Mouse (Mus musculus) splenic B cell, adult 2 months (primary cell): ENCODE measurements around the gene Hoxd1.

ENCODE experiments used
- DNase-seq: peaks from one replicate; pipeline ENCODE4 v3.0.0-alpha.2; 2011; ENCODE audit warnings: low read depth, low spot score
- H3K27me3 ChIP-seq: 2 replicates; pipeline ENCODE4 v1.6.1; 2012; ENCODE audit warnings: mild to moderate bottlenecking, low read length, moderate library complexity, mixed read lengths; ENCODE audit not compliant: control insufficient read depth, poor library complexity, insufficient read depth, severe bottlenecking
- H3K36me3 ChIP-seq: 2 replicates; pipeline ENCODE4 v1.6.1; 2012; ENCODE audit warnings: mild to moderate bottlenecking, low read length, moderate library complexity, mixed read lengths; ENCODE audit not compliant: control insufficient read depth, poor library complexity, insufficient read depth, severe bottlenecking

Hoxd1 gene

DNA sequence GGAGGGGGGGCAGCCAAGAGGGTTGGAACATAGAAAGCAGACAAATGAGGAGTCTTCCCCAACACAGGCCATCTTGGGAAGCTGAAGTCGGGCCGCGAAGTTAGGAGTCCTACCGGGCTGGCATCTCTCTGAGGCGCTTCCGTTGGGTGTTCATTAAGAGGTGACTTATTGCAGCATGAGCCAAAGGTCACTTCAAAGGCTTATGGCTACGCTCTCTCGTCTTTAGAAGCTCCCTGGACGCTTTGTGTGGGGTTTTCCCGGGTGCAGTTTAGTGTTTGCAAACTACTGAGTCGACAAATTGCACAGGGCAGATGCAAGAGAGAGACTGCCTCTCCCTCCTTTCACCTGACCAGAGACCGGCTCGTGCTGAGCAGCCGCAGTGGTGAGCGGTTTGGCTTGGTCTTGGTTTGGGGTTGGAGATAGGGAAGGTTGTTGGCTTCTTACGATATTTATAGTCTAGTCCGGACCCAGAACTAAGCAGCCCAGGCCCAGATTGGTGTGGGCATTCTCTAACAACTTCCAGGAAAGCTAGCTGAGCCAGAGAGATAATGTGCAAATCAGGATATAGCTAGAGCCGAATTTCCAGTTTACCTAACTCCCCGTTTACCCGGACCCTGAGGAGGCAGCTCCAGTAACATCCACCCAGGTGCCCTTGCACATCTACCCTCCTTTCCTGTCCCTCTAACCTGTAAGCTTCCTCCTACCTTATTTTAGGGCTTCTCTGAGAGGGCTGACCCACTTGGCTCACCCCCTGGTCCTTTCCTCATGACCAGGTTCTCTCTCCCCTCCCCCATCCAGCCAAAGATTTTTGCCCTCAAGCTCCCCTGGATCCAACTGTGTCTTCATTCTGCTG is 23.9 kb upstream of the Hoxd1 start:
- DNase-seq = no peak
- peaks cover 2% of the 10 kb centered on the region; the same call in 1 of the 2 replicates for H3K27me3 ChIP-seq
- no peaks in the 10 kb centered on the region for H3K36me3 ChIP-seq

DNA sequence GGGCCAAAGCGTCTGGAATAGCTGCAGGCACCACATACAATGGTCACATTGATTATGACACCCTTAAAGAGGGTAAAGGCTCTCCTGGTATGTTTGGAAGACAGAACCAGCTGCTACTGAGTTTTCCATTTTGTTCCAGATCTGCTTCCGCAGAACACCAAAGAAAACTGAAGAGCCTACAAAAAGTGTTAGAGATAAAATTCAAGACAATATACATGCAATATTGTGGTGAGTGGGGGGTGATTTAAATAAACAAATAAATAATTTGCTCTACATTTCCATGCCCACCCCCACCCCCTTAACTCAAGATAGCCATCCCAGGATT is 23.3 kb upstream of the Hoxd1 start:
- H3K36me3 ChIP-seq = no peaks in the 10 kb centered on the region
- peaks cover 2% of the 10 kb centered on the region; the same call in 1 of the 2 replicates for H3K27me3 ChIP-seq
- DNase-seq = no peak

- peaks cover 2% of the 10 kb centered on the region; the same call in 1 of the 2 replicates for H3K27me3 ChIP-seq
- DNase-seq = no peak
- no peaks in the 10 kb centered on the region for H3K36me3 ChIP-seq
Observed at GRCm38 (mm10) chr2:74739869-74740268, 22.9 kb upstream of the Hoxd1 start.

DNA sequence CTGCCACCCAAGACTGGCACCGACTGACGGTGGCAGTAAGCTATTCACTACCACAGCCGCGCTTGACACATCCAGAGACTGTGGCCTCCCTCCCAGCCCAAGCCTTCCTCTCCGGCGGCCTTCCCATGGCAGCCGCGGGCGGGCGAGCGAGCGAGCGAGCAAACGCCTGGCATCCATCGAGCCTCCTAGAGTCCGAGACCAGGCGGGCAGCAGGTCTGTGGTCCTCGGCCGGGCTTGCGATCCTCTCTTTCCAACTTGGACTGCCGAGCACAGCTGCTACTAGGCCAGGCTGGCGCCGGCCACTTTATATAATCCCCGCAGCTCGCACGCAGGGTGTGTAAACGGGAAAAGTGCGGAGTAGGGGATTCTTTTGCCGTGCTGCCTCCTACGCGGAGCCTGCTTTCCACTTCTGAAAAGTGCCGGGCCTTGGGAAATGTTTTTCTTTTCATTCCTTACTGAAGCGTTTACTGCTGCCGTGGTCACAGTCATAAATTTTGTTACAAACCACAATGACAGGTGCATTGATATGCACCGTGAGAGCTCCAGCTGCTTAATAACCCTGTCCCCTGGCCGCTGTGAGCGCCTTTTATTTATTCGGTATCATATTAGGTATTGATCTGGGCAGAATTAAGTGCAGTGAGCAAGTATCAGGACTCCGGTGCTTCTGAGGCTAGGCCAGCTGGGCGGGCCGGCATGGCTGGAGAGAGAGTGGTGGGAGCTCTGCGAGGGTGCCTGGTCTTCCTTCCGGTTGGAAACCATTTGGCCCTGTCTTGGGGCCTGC is 22.3 kb upstream of the Hoxd1 start:
- Histone ChIP-seq H3K36me3 (no peaks in the 10 kb centered on the region), H3K27me3 (peaks cover 2% of the 10 kb centered on the region; the same call in 1 of the 2 replicates)
- no peak for DNase-seq

- Histone ChIP-seq H3K27me3 (peaks cover 2% of the 10 kb centered on the region; the same call in 1 of the 2 replicates), H3K36me3 (no peaks in the 10 kb centered on the region)
- DNase-seq = no peak
Observed at GRCm38 (mm10) chr2:74741252-74741978, 21.4 kb upstream of the Hoxd1 start.

- H3K27me3 ChIP-seq = peaks cover 2% of the 10 kb centered on the region; the same call in 1 of the 2 replicates
- H3K36me3 ChIP-seq = no peaks in the 10 kb centered on the region
- no peak for DNase-seq
Observed at GRCm38 (mm10) chr2:74741979-74742277, 20.9 kb upstream of the Hoxd1 start.

- no peaks in the 10 kb centered on the region for H3K27me3 ChIP-seq
- no peak for DNase-seq
- no peaks in the 10 kb centered on the region for H3K36me3 ChIP-seq
Observed at GRCm38 (mm10) chr2:74745540-74746297, 17.1 kb upstream of the Hoxd1 start.

GRCm38 (mm10) chr2:74746298-74746921 is 16.4 kb upstream of the Hoxd1 start:
- no peaks in the 10 kb centered on the region for H3K36me3 ChIP-seq
- no peak for DNase-seq
- H3K27me3 ChIP-seq = no peaks in the 10 kb centered on the region

DNA sequence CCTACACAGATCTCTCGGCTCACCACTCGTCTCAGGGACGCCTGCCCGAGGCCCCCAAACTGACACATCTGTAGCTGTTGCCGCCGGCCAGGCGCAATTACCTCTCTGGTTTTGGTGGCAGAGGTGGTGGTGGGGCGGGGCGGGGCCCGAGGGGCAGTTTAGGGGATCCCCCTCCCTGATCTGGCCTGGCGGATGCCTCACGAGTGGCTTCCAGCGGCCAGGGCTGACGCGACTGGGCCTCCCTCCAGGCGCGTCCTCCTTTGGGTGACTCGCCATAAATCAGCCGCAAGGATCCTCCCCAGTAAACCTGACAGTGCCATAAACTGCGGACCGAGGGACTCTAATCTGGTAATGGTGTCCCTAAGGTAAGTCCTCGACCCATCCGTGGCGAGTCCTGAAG is 15.8 kb upstream of the Hoxd1 start:
- Histone ChIP-seq H3K27me3 (peaks cover 2% of the 10 kb centered on the region; the same call in 1 of the 2 replicates), H3K36me3 (no peaks in the 10 kb centered on the region)
- no peak for DNase-seq

DNA sequence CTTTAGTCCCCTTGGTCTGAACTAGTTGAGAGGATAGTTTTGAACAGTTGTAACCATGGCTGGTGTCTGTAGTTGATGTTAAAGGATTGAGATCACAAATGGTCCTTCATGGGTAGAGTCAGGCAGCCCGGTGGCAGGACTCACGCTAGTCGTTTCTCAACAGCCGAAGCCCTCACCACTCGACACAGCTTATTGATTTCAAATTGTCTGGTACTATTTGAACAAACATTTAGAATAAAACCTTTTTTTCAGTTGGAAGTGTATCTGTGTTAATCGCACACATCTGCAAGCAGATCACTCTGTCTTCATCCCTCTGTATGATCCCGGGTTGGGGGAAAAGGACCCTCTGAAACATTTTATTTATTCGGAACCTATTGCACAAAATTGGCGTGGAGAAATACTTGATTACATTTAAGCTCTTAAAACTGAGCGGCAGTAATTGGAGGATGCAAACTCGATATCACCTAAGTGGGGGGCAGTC is 15.1 kb upstream of the Hoxd1 start:
- DNase-seq = no peak
- H3K36me3 ChIP-seq = no peaks in the 10 kb centered on the region
- H3K27me3 ChIP-seq = peaks cover 3% of the 10 kb centered on the region; the same call in 1 of the 2 replicates

- no peaks in the 10 kb centered on the region for H3K36me3 ChIP-seq
- H3K27me3 ChIP-seq = peaks cover 3% of the 10 kb centered on the region; the same call in 1 of the 2 replicates
- no peak for DNase-seq
Observed at GRCm38 (mm10) chr2:74748436-74748995, 14.3 kb upstream of the Hoxd1 start.

DNA sequence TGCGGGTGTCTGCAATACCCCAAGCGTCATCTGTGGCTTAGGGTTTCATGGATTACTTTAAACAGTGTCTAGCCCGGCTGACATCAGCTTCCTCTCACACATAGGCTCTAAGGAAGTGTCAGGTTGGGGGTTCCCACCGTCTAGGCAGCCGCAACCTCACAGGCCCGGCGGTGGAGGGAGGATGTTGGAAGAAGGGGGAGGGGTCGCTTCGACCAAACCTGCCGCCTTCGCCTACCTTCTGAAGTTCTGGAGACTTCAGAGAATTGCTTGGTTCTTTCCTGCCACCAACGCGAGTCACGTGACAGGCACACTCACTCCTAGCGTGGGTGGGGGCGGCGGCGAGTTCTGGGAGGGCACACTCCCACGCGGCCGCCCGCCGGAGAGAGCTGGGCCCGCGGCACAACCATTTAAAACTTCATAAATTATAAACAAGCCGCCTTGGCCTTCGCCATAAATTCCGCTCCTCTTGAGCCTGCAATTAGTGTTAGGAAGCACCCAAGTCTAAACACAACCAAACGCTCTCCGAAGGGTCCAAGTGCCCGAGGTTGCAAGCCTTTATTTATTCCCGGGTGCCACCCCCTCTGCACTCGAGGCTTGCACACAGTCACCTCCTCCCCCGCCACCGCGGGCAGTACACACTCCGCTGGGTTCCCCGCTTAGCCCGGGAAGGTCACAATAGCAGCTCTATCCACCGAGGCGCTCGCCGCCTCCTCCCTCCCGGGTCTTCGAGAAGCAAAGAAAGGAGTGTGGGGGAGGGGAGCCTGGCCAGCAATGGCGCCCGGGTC is 13.3 kb upstream of the Hoxd1 start:
- Histone ChIP-seq H3K36me3 (no peaks in the 10 kb centered on the region), H3K27me3 (peaks cover 3% of the 10 kb centered on the region; the same call in 1 of the 2 replicates)
- peak; percentile 5 for DNase-seq

DNA sequence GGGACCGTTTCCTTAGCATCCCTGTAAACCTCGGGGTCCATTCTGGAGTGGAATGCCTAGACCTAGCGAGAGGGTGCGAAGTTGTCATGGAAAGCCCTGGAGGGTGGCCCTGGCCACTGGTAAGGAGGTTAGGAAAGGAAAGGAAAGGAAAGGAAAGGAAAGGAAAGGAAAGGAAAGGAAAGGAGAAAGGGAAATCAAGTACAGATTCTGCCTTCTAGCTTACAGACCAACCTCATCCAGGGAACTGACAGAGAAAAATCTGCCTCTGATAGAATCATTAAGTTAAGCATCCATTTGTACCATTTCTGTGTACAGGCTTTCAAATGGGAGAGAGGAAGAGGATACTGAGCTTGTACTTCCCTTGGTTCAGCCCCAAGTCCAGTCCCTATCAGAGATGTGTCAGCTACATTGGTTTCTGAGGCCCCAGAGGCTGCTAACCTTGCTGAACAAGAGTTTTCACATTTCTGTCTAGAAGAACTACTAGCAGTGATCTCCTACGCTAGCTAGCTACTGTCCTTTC is 12.0 kb upstream of the Hoxd1 start:
- peaks cover 3% of the 10 kb centered on the region; the same call in 1 of the 2 replicates for H3K27me3 ChIP-seq
- no peaks in the 10 kb centered on the region for H3K36me3 ChIP-seq
- no peak for DNase-seq
